Mouse (Mus musculus) kidney, postnatal 25 days (tissue): ENCODE data around the gene Armh3.

Experiments
- DNase-seq, 2 experiments: peaks; one replicate each; pipeline ENCODE4 v3.0.0; 2021; ENCODE audit warnings: mixed read lengths in 2 of 2

Armh3 gene

GRCm38 (mm10) chr19:45984379-45984778, 13.9 kb downstream of the Armh3 start:
- DNase-seq = no peak

DNA sequence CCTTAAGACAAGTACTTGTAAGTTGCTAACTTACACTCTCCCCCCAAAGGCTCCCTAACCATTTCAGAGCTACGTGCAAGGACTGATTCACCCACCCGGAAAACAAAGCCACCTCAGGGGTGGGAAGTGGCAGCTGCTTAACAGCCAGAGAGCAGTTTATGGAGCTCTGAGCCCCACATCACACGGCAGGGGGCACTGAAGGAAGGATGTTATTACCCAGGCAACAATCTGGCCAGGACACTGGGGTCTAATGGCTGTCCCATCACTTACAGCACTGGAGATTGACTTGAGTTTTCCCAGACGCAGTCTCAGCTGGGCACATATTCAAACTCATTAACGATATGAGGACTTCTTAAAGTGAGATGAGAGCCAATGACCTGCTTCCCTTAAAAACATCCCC, 37.5 kb downstream of the Armh3 start:
- no peak for DNase-seq

DNA sequence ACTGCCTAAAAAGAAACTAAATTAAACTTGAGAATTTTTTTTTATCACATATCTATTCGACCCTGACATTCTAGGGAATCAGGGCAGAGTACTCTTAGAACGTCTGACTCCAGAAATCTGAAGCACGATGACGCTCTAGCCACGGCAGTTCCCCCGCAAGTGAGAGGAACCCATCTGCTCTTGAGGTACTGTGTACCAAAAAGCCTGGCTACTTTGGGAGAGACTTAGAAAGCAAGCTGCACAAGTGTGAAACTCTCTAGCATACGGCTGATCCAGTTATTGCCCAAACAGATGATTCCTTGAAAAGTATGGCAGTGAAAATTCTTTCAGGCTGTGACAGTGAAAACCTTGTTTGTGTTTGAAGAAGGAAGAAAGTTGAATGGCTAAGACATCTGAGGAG, 41.6 kb downstream of the Armh3 start:
- DNase-seq = no peak

GRCm38 (mm10) chr19:45953286-45953685, 45.0 kb downstream of the Armh3 start:
- DNase-seq = peak in 1 of 2 experiments; percentile 11

DNA sequence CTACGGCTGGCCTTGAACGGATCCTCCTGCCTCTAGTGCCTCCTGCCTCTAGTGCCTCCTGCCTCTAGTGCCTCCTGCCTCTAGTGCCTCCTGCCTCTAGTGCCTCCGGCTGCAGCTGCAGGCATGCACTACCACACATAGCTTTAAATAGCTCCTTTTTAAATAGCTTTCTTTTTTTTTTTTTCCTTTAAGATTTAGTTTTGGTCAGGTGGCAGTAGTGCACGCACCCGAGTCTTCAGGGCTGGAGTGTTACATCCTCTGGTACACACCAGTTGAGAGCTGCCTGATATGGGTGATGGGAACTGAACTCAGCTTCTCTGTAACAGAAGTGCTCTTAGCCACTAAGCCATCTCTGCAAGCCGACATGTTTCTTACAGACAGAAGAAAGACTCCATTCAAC, 49.1 kb downstream of the Armh3 start:
- no peak for DNase-seq

GRCm38 (mm10) chr19:45947764-45948163, 50.5 kb downstream of the Armh3 start:
- no peak for DNase-seq

- DNase-seq = no peak
Observed at GRCm38 (mm10) chr19:45947286-45947685, 51.0 kb downstream of the Armh3 start.

DNA sequence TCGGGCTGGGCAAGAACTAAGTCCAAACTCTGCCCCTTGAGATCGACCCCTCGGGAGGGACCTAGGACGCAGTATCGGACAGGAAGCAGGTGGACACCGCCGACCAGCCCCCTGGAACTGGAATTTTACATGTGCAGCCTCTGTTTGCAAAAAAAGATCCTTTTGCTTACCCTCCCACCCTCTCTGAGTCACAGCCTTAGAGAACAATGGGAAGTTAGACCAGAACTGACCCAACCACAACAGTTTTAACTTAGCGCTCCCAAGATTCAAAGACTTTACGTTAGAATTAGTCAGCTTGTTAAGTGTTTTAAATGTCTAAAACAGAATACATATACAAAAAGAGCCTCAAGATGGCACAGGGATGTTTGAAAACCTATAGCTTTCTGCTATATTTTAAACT, 51.7 kb downstream of the Armh3 start:
- DNase-seq = no peak

DNA sequence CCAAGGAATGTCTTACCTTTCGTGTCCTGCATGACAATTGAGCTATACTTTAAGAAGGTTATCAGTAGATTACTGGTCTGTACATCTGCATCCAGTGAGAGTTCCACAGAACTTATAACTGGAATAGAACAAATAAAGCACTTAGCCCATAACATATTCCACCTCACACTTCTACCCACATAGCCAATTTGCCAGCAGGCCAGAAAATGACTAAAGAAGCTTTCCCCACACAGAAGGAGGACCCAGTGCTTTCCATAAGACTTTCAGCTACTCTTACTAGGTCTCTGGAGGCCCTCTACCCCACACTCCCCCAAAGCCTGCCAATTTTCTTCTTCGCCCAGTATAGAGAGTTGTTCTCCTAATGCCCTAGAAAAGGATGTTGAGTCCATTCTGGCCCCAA, 52.3 kb downstream of the Armh3 start:
- no peak for DNase-seq

DNA sequence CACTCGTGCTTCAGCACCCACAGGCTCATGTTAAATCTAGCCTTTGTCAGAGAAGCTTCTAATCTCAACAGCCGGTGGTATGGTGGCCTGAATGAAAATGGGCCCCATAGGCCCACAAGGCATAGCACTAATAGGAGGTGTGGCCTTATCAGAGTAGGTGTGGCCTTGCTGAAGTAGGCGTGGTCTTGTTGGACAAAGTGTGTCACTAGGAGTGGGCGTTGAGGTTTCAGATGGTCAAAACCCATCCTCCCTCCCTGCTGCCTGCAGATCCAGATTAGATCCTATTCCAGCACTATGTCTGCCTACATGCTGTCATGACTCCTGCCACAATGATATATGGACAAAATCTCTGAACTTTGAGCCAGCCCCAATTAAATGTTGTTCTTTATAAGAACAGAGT, 54.5 kb downstream of the Armh3 start:
- no peak for DNase-seq

- no peak for DNase-seq
Observed at GRCm38 (mm10) chr19:45938064-45938463, 60.2 kb downstream of the Armh3 start.

DNA sequence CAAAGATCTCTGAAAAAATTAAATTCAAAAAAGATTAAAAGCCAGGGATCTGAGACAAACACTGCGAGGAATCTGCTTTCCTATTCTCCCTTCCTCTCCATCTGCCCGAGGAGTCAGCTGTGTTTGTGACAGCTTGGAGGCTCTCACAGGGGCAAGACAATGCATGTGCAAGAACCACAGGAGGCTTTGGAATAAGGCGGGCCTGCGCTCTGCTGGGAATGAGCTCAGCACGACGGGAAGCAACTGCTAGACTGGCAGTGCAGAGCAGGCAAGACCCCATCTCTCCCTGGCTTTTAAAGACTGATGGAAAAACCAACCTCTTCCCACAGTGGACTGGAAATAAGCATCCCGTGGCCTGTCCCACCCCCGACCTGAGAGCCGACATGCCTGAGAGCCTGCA, 60.8 kb downstream of the Armh3 start:
- no peak for DNase-seq

DNA sequence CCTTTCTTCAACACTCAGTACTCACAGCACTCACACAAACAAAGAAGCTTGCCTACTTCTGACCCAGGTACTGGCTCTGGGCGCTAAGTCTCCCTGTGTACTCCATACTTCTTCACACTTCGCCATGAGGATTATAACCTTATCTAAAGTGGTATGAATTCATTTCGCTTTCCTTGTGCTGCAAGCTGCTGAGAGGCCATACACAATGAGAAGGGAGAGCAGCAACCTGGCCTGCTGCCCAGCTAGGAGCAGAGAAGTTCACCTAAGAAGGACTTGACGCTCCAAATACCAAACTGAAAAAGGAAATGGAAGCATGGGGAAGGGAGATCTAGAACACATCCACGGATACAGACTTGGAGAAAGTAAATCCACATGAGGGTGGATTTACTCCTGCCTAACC, 71.1 kb downstream of the Armh3 start:
- DNase-seq = no peak

DNA sequence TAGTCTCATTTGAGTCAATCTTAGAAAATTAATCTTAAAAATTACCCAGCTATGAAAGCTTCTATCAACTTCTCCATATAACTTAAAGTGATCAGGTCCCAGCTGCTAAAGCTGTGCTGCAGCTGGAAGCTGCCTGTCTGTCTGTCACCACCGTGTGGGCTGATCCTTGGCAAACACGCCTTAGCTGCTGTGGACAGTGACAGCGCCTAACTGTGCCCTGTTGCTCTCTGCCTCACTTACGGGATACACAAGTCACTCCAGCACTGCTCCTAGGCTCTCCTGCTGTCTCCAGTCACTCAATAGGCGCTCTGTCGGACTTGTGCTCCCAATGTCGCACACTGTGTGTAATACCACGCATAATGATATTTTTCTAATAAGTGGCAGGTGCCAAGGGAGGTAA, 71.9 kb downstream of the Armh3 start:
- no peak for DNase-seq

DNA sequence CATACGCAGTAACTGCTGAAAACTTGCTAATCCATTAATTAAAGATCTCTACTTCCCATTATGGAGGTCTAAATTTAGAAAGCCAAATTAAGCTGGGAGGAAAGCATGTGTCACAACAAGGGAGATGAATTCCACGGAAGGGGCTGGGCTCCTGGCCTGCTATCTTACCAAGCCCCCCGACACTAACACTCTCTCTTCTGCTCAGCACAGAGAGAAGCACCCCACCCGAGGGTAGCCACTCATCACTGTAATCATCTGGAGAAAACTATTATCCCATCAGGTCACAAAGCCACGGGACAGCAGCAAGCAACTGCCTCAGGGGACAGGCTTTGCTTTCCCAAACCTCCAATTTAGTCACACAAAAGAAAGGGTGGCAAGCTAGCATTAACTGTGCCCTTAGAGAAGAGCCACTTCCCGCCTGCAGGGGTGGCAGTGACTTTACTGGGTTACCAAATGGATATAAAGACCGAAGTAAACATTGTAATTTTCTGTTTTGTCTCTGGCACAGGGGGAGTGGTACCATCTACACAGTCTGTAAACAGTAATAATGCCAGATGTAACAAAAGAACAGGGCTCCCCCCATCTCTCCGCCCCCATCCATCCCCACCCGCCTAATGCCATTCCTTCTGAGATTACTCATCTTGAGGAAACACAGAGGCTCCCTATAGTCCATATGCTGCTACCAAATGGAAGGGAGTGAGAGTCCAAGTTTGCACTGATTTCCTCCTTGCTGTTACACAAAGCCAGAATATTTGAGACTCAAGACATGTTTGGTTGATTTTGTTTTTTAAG, 77.8 kb downstream of the Armh3 start:
- no peak for DNase-seq

DNA sequence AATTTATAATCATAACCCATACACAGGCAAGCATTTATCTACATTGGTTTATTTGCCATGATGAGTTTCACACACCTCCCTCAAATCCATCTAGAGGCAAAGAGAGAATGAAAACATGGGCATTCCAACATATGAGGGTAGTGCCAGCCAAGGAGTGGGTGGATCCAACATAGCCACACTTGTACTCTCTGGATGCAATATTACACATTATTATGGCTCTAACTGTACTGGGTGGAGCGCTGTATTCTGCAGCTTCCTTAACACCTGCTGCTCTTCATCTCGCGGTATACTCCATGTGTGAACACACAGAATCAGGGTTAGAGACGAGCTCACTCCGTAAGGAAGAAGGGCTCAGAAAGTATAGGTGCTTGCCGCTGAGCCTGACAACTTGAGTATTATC, 79.9 kb downstream of the Armh3 start:
- DNase-seq = no peak

DNA sequence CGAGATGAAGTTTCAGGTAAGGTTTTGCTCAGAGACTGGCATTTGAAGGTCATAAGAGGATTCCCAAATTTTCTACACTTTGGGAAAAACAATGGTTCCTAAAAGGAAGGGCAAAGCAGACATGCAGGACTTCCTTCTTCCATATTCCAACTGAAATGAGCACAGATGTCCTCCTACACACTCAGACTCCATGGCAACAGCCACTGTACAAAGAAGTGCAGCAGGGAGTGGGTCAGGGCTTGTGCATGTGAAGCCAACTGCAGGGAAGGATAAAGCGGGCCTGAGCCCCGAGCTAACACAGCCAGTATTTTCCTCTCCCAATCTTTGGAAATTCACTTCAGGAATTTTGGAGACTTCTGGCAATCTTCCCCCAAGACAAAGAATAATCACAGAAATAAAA, 80.4 kb downstream of the Armh3 start:
- DNase-seq = no peak

- DNase-seq = no peak
Observed at GRCm38 (mm10) chr19:45916461-45916860, 81.8 kb downstream of the Armh3 start.

DNA sequence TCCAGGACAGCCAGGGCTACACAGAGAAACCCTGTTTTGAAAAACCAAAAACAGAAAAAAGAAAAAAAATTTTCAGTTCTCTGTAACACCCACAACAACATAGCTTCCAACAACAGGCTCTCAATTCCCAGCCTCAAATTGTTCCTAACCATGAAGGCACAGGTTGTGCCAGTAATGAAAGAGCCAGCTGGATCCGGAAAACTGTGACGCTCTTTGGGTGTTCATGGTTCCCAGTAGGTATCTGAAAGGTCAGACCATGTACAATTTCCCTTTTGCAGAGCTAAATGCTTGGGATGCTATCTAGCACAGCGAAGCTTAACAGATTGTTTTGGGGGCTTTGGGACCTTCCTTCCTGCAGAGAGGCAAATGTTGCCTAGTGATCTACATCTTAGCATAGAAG, 82.3 kb downstream of the Armh3 start:
- DNase-seq = no peak

DNA sequence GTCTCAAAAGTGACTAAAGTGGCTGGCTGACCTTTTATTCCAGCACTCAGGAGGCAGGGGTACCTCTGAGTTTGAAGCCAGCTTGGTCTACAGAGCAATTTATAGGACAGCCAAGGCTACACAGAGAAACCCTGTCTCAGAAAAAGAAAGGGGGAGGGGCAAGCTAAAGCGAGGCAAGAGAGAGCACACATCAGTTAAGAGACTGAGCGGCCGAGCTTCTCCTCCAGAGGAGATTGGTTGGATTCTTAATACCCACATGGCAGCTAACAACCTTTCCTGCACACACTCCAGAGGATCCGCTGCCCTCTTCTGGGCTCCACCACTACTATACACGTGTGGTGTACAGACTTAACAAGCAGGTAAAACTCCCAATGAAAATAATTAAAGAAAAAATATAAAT, 85.3 kb downstream of the Armh3 start:
- DNase-seq = no peak

- DNase-seq = no peak
Observed at GRCm38 (mm10) chr19:45912376-45912775, 85.9 kb downstream of the Armh3 start.

DNA sequence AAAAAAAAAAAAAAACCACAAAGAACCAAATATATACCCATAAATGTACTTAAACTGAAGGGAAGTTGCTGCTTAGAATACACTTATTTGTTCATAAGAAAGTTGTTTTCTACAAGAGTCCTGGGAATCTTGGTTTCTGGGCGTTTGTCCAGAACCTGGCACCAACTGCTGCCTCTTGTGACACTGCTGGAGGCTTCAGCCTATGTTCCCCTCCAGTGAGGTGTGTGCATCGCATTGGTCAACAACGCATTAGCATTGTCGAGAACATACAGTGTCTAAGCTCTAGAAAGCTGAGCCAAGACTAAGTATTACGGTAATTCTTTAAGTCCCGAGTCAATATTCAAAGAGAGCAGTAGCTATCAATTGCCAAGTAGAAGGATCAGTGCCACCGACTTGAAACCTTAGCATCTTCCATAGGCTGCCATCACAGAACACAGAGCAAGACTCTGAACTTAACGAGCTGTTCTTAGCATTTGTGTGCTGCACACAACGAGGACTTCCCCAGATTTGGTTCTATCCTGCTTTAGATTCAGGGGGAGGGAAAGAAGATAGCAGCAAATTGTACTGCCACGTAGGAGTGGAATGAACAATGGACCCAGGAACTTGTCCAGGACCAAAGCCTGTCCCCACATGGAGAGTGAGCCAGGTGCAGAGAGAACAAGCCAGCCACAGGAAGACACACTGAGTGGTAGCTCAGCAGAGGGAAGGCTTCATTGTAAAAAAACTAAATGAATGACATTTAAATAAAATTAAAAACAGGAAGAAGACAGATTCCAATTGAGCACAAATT, 86.9 kb downstream of the Armh3 start:
- DNase-seq = no peak

- DNase-seq = no peak
Observed at GRCm38 (mm10) chr19:45908246-45908645, 90.0 kb downstream of the Armh3 start.

- no peak for DNase-seq
Observed at GRCm38 (mm10) chr19:45907416-45907815, 90.9 kb downstream of the Armh3 start.
